Mouse (Mus musculus) right cerebral cortex, postnatal 14 days (tissue): ENCODE results near the gene Lztfl1.
"Not testable (repeated sequence)": the region's sequence is repeated elsewhere in the genome, so short reads cannot be mapped to it uniquely, and the experiment has no call there.

Source experiments
- DNase-seq: peaks from one replicate; pipeline ENCODE4 v3.0.0; 2022

Gene Lztfl1

DNA sequence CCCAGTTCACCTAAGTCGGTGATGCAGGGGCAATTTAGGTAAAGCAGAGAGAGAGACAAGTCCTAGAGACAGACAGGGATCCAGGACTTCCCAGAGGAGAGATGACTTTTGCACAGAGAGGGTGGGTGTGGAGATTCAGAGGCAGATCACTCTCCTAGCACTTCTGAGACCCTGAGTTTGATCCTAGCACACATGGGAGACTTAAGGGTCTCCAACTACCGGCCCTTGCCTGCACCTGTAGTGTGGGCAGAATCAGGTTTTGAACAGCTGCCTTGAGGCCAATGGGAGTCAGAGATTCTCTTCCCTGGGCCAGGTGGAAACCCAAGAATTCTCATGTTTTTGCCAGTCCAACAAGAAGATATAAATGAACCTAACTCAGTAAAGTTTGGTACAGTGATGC lies 38.3 kb downstream of the Lztfl1 start:
- DNase-seq, result no peak

DNA sequence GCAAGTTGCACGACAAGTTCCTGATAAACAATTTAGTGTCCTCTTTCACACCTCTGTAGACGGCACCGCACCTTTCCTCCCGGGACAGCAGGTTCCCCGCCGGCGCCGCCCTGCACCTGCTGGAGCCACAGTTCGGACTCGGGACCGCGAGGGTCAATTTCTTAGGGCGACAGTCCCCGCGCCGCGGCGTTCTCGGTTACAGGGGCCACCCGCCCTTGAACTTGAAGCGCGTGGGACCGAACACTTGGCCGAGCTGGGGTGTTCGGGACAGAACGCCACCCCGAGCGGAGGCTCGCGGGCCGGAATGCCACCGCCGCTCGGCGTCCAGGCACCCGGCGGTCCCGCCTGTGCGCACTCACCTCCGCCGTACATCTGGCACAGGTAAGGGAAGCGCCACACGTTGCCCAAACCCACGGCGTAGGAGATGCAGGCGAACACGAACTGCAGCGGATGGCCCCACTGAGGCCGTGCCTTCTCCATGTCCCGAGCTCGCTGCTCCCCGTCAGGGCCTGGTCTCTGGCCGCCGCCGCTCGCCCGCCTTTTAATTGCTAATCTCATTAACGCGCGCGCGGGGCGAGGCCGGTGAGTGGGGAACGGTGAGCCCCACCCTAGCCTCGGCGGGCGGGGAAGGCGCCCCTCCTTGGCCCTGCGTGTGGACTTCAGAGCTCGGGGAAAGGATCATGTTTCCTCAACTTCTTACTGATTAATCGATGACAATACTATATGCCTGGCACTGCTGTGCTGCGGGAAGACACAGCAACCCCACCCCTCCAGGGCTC lies 39.0 kb downstream of the Lztfl1 start, which contains the start of the genes Ccr9 and Slc6a20a:
Ccr9 (plus strand) TSS at position 113 of the 779 bp plus-strand sequence.
Slc6a20a (minus strand) TSS at position 559 of the 779 bp plus-strand sequence.
- peak; percentile 7 for DNase-seq

DNA sequence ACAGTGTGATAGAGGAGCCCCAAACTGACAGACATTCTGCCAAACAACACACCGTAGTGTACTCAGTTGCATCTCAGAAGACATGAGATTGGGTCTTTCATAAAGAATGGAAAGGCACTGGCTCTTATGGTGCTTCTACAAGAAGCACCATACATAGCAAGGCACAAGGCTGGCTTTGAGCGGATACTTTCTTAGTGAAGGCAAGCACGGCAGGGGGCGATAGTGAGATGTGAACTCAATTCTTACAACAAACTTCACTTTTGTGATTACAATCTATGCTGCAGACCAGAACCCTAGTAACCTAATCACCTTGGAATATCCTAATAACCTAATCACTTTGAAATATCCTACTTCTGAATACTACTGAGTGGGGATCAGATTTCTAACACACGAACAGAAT lies 51.9 kb downstream of the Lztfl1 start:
- peak; percentile 69 for DNase-seq

DNA sequence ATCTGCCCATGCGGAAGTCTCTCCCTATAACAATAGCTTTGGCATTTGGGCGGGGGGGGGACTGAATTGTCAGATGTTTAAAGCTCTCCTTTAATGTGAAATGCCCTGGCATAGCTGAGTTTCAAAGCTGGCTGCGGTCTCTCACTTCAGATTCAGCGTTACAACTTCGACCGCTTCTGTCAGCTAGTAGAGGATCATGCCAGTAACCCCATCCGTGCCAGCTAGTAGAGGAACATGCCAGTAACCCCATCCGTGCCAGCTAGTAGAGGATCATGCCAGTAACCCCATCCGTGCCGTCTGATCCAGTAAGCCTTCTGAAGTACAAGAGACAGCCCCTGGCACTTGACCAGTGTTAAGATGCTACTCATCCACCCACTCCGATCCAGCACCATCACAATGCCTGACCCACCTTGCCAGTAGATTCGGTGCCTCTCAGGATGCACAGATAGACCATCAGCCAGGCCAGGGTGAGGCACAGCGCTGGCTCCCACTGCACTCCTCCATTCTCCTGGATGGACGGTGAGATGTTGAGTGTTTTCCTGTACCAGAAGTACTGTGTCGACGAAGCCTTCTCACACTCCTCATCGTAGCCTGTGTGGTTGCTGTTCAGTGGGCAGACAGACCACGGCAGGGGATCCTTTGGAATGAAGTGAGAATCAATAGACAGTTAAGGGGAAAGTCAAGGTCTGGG lies 57.4 kb downstream of the Lztfl1 start:
- not testable (repeated sequence) for DNase-seq

DNA sequence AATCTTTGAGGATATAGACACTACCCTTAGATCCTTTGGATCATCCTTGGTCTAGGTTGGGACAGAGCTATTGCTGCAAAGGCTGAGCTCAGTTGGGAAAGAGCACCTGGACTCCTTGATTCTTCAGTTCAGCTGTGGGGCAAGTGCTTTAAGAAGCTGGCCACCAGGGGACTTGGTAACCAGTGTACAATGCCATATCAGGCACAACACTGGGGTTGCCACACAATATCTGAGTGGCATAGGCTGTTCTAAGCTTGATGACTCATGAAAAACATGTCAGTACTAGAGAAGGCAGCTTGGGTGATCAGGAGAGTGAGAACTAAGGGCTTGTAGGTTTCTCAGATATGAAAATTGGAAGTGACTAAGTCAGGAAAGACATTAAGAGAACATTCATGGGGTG lies 58.5 kb downstream of the Lztfl1 start:
- no peak for DNase-seq

DNA sequence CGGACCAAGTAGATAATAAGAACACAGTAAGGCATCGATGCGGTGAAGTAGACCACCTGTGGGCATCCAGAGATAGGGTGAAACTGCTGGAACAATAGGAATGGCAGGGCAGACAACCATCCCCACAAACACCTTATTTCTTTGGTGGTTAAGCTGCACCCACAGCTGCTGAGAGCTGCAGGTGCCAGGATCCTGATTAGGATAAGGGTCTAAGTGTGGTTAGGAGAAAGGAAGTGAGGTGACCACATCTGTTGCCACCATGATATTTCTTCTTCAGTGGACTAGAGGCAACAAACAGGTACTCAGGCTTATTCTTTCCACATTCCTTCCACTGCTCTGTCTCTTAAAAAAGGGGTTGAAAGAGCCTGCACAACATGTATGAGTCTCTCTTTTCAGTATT lies 60.0 kb downstream of the Lztfl1 start:
- no peak for DNase-seq

DNA sequence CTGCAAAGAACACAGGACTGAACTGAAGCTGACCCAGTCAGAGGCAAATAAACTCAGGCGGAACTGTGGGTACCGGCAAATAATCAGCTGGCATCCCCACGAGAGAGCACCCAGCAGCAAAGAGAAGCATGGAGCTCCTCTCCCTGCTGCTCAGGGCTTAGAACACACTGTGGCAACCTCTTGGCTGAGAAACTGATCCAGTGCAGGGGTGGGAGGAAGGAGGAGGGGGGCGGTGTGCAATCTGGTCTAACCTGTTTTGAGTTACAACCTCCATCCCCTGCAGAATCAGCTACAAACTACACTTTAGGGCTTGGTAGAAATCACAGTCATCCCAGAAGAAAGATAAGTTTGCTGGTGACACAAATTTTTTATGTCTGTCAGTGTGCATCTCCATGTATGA lies 66.1 kb downstream of the Lztfl1 start:
- no peak for DNase-seq

DNA sequence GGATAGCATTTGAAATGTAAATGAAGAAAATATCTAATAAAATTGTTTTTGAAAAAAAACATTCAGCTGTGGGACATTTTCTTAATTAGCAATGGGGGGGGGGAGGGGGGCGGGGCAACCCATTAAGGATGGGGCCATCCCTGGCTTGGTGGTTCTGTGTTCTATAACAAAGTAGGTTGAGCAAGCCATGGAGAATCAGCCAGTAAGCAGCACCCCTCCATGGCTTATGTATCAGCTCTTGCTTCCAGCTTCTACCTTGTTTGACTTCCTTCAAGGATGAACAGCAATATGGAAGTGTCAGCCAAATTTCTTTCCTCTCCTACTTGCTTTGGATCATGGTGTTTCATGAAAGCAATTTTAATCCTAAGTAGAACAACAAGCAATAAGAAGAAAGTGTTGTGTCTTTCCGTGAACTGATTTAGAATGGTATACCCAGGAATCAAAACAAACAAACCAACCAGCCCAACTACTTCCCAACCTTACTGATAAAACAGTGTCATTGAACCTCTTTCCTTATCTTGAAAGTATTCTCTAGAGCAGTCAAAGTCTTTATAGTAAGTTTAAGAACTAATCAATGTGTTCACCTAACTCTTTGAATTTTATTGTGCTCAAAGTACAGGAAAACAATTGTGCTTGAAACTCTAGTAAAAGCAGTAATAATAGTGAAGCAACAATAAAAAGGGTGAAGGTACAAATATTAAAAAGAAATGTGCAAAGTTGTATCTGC lies 67.5 kb downstream of the Lztfl1 start:
- DNase-seq, result no peak
